Mouse (Mus musculus): ENCODE measurements at regions not wholly inside any gene's neighbourhood (a gene's known extent, or its start where the extent isn't known, plus 50 kb on each side); places are given as distances from the start of the nearest gene placed in this dataset.
A peak's percentile ranks its signal among the peaks of the same experiment; 100 is the strongest.

DNA sequence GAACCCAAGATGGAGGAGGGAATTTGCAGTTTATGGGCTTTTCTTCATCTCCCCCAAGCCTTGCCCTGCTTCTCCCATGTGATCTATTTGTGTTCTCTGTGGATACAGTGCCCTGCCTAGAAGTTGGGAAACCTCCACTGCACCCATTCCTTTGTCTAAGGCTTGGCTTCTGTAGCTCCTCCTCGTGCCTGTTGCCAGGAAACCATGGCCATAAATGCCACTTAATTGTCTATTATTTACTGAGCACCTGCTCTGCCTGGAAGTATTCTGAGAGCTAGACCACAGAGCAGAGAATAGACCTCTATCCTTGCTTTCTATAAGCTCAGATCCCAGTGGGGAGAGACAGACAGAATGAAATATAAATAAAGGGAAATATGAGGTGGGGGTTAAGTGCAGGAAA, 93.7 kb downstream of the Gm10604 start:
- Histone ChIP-seq H3K4me2 (ENCODE audit: low read length) (no peak overlapping the region), H3K9ac (ENCODE audit: low read length) (no peak overlapping the region), H3K4me1 (ENCODE audit: control insufficient read depth in 2 of 2, insufficient read depth in 2 of 2, low read length in 2 of 2) (peaks cover 9 to 22% of the 10 kb centered on the region in 2 experiments), H3K27me3 (ENCODE audit: control insufficient read depth, insufficient read depth, low read length) (no peaks in the 10 kb centered on the region), H3K27ac (replicated peaks in 1 of 2; ENCODE audit: control insufficient read depth in 1 of 2, insufficient read depth in 1 of 2, low read depth in 2 of 2, low read length in 2 of 2) (no peak overlapping the region), H3K4me3 (ENCODE audit: control insufficient read depth in 1 of 2, insufficient read depth in 1 of 2, low read depth in 1 of 2, low read length in 2 of 2) (no peak overlapping the region), H3K36me3 (ENCODE audit: control insufficient read depth, insufficient read depth, low read length) (no peaks in the 10 kb centered on the region), H3K9me3 (ENCODE audit: control insufficient read depth, low read length) (no peaks in the 10 kb centered on the region)
- 48% methylated on average over 1 of the region's 1 CpGs for whole genome bisulfite sequencing
- no peak for ATAC-seq (ENCODE audit: insufficient number of reproducible peaks, insufficient read depth, low FRiP score, low read depth)

DNA sequence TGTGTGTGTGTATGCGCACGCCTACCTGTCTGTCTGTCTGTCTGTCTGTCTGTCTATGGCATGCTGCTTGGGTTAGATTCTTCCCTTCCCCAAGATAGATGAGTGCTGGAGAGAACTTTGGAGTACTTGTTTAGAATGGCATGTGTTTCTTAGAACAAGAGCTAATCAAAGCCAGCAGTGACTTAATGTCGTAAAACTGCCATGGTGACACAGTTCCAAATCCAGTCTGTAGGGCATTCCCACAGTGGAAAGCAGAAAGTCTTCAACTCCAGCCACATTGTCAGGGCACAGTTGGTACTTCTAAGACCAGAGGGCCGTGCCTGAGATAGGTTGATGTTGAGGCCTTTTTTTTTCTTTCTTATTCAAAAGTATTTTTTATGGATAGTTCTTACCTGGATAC, 95.6 kb downstream of the Gm10604 start:
- H3K4me2 ChIP-seq (ENCODE audit: low read length), result peak overlapping the region; percentile 34
- H3K9ac ChIP-seq (ENCODE audit: low read length), result no peak overlapping the region
- no peak overlapping the region for H3K4me3 ChIP-seq (ENCODE audit: control insufficient read depth in 1 of 2, insufficient read depth in 1 of 2, low read depth in 1 of 2, low read length in 2 of 2)
- H3K27me3 ChIP-seq (ENCODE audit: control insufficient read depth, insufficient read depth, low read length), result no peaks in the 10 kb centered on the region
- no peaks in the 10 kb centered on the region for H3K9me3 ChIP-seq (ENCODE audit: control insufficient read depth, low read length)
- 65% methylated on average over 4 of the region's 4 CpGs for WGBS
- ATAC-seq (ENCODE audit: insufficient number of reproducible peaks, insufficient read depth, low FRiP score, low read depth), result no peak
- H3K27ac ChIP-seq (replicated peaks in 1 of 2; ENCODE audit: control insufficient read depth in 1 of 2, insufficient read depth in 1 of 2, low read depth in 2 of 2, low read length in 2 of 2), result peak overlapping the region; percentile 79 to 84
- peaks cover 9 to 22% of the 10 kb centered on the region in 2 experiments for H3K4me1 ChIP-seq (ENCODE audit: control insufficient read depth in 2 of 2, insufficient read depth in 2 of 2, low read length in 2 of 2)
- no peaks in the 10 kb centered on the region for H3K36me3 ChIP-seq (ENCODE audit: control insufficient read depth, insufficient read depth, low read length)

DNA sequence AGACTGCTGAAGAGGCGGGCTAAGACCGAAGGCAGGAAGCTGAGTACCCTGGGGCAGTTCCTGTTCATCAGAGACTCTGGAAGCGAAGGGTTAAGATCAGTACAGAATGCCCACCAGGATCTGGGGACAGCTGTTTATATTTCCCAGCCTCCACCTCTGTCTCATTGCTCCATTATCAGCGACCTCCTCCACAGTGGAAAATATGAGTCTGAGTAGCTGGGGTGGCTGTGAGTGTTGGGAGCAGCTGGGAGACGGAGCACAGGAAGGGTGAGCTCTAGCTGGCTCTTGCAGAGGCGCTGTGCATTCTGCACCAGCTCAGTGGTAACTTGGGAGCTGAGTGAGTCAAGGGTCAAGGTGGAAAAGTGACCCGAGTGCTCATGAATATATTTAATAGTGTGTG, 96.2 kb downstream of the Gm10604 start:
- Histone ChIP-seq H3K27me3 (ENCODE audit: control insufficient read depth, insufficient read depth, low read length) (no peaks in the 10 kb centered on the region), H3K4me2 (ENCODE audit: low read length) (peak overlapping the region; percentile 34), H3K4me3 (ENCODE audit: control insufficient read depth in 1 of 2, insufficient read depth in 1 of 2, low read depth in 1 of 2, low read length in 2 of 2) (no peak overlapping the region), H3K9ac (ENCODE audit: low read length) (no peak overlapping the region), H3K4me1 (ENCODE audit: control insufficient read depth in 2 of 2, insufficient read depth in 2 of 2, low read length in 2 of 2) (peaks cover 9 to 22% of the 10 kb centered on the region in 2 experiments), H3K27ac (replicated peaks in 1 of 2; ENCODE audit: control insufficient read depth in 1 of 2, insufficient read depth in 1 of 2, low read depth in 2 of 2, low read length in 2 of 2) (peak overlapping the region; percentile 47 to 84), H3K36me3 (ENCODE audit: control insufficient read depth, insufficient read depth, low read length) (no peaks in the 10 kb centered on the region), H3K9me3 (ENCODE audit: control insufficient read depth, low read length) (no peaks in the 10 kb centered on the region)
- ATAC-seq (ENCODE audit: insufficient number of reproducible peaks, insufficient read depth, low FRiP score, low read depth), result peak; percentile 87
- WGBS, result 19% methylated on average over 7 of the region's 7 CpGs

DNA sequence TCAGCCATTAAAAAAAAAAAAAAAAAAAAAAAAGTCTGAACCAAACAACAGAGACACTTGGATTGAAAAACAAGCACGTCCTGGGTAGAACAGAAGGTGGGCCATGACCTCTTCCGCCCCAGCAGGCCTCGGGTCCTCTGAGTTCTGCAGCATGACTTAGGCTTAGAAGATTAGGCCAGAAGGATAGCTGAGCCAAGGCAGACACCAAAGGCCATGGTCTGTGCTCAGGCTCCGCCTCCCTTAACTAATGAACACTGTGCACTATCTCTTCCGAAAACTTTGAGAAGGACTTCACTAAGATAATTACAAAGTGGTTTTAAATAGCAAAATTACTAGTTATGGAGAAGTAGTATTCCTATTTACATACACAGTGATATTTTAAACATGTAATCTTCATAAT, 97.8 kb downstream of the Gm10604 start:
- Histone ChIP-seq H3K4me3 (ENCODE audit: control insufficient read depth in 1 of 2, insufficient read depth in 1 of 2, low read depth in 1 of 2, low read length in 2 of 2) (no peak overlapping the region), H3K4me1 (ENCODE audit: control insufficient read depth in 2 of 2, insufficient read depth in 2 of 2, low read length in 2 of 2) (peaks cover 13 to 26% of the 10 kb centered on the region in 2 experiments), H3K4me2 (ENCODE audit: low read length) (no peak overlapping the region), H3K9me3 (ENCODE audit: control insufficient read depth, low read length) (no peaks in the 10 kb centered on the region), H3K36me3 (ENCODE audit: control insufficient read depth, insufficient read depth, low read length) (no peaks in the 10 kb centered on the region), H3K9ac (ENCODE audit: low read length) (no peak overlapping the region), H3K27ac (replicated peaks in 1 of 2; ENCODE audit: control insufficient read depth in 1 of 2, insufficient read depth in 1 of 2, low read depth in 2 of 2, low read length in 2 of 2) (no peak overlapping the region), H3K27me3 (ENCODE audit: control insufficient read depth, insufficient read depth, low read length) (no peaks in the 10 kb centered on the region)
- 51% methylated on average over 5 of the region's 5 CpGs for WGBS
- ATAC-seq (ENCODE audit: insufficient number of reproducible peaks, insufficient read depth, low FRiP score, low read depth), result no peak

DNA sequence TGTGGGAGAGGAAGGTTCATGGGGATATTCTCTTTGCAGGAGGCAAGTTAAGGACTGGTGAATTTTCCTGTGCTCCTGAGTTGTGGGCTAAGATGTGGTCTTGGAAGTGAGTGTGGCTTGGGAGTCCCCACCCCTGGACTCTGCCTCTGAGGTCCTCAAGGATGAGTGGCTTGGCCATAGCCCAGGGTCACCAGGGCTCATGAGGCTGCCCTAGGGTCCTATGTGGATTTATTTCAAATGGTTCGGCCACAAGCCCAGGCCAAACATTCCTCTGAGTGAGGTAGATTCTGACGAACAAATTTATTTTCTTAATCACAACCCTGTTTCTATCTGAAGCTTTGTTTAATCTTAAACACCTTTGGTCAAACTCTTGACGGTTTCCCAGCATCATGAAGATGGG, 98.4 kb downstream of the Gm10604 start:
- no peak for ATAC-seq (ENCODE audit: insufficient number of reproducible peaks, insufficient read depth, low FRiP score, low read depth)
- no peak overlapping the region for H3K27ac ChIP-seq (replicated peaks in 1 of 2; ENCODE audit: control insufficient read depth in 1 of 2, insufficient read depth in 1 of 2, low read depth in 2 of 2, low read length in 2 of 2)
- no peak overlapping the region for H3K9ac ChIP-seq (ENCODE audit: low read length)
- 87% methylated on average over 3 of the region's 3 CpGs for WGBS
- no peaks in the 10 kb centered on the region for H3K9me3 ChIP-seq (ENCODE audit: control insufficient read depth, low read length)
- H3K36me3 ChIP-seq (ENCODE audit: control insufficient read depth, insufficient read depth, low read length), result no peaks in the 10 kb centered on the region
- H3K4me3 ChIP-seq (ENCODE audit: control insufficient read depth in 1 of 2, insufficient read depth in 1 of 2, low read depth in 1 of 2, low read length in 2 of 2), result no peak overlapping the region
- H3K4me2 ChIP-seq (ENCODE audit: low read length), result no peak overlapping the region
- H3K4me1 ChIP-seq (ENCODE audit: control insufficient read depth in 2 of 2, insufficient read depth in 2 of 2, low read length in 2 of 2), result peaks cover 16 to 32% of the 10 kb centered on the region in 2 experiments
- H3K27me3 ChIP-seq (ENCODE audit: control insufficient read depth, insufficient read depth, low read length), result no peaks in the 10 kb centered on the region

DNA sequence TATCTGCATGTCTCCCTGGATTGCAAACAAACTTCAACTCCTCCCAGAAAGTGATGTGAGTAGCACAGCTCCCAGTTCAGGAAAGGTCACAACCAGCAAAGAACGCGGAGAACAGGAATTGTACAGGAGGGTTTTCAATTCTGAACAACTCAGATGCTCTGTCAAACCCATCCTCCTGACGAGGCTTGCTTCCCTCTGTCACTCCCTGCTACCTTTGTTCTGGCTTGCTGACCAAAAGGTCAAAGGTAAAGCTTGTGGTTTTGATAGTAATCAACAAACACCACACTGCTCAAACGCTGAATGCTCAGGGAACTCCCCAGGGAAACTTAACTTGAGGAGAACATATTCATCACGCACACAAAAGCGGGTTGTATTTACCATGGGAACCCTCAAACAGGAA, 102.4 kb downstream of the Gm10604 start:
- Histone ChIP-seq H3K9me3 (ENCODE audit: control insufficient read depth, low read length) (no peaks in the 10 kb centered on the region), H3K36me3 (ENCODE audit: control insufficient read depth, insufficient read depth, low read length) (no peaks in the 10 kb centered on the region), H3K4me1 (ENCODE audit: control insufficient read depth in 2 of 2, insufficient read depth in 2 of 2, low read length in 2 of 2) (peaks cover 21 to 38% of the 10 kb centered on the region in 2 experiments), H3K4me2 (ENCODE audit: low read length) (no peak overlapping the region), H3K4me3 (ENCODE audit: control insufficient read depth in 1 of 2, insufficient read depth in 1 of 2, low read depth in 1 of 2, low read length in 2 of 2) (no peak overlapping the region), H3K27me3 (ENCODE audit: control insufficient read depth, insufficient read depth, low read length) (no peaks in the 10 kb centered on the region), H3K9ac (ENCODE audit: low read length) (no peak overlapping the region), H3K27ac (replicated peaks in 1 of 2; ENCODE audit: control insufficient read depth in 1 of 2, insufficient read depth in 1 of 2, low read depth in 2 of 2, low read length in 2 of 2) (peak overlapping the region; percentile 25 to 35; a peak in 2 of 4 replicates)
- WGBS, result 64% methylated on average over 6 of the region's 6 CpGs
- ATAC-seq (ENCODE audit: insufficient number of reproducible peaks, insufficient read depth, low FRiP score, low read depth), result no peak

DNA sequence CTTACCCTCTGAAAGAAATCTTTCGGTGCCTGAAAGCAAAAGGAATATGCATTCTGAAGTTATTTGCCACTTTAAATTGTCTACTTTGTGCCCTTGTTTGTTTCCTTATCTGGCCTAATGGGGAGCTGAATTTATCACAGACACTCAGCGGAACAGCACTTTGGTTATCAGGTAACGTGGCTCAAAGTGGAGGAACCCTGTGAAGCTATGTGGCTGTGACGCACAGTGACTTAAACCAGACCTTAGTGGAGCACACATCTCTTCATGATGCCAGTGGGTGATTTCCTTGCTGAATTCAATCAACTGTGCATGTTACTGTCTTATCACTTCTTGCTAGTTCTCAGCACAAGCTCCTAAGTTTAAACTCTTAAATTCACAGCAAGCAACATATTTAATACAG, 103.1 kb downstream of the Gm10604 start:
- peak overlapping the region; percentile 16; the same call in 1 of the 2 replicates for H3K4me2 ChIP-seq (ENCODE audit: low read length)
- H3K4me1 ChIP-seq (ENCODE audit: control insufficient read depth in 2 of 2, insufficient read depth in 2 of 2, low read length in 2 of 2), result peaks cover 21 to 38% of the 10 kb centered on the region in 2 experiments
- no peaks in the 10 kb centered on the region for H3K36me3 ChIP-seq (ENCODE audit: control insufficient read depth, insufficient read depth, low read length)
- 13% methylated on average over 4 of the region's 4 CpGs for WGBS
- no peaks in the 10 kb centered on the region for H3K9me3 ChIP-seq (ENCODE audit: control insufficient read depth, low read length)
- H3K9ac ChIP-seq (ENCODE audit: low read length), result no peak overlapping the region
- no peaks in the 10 kb centered on the region for H3K27me3 ChIP-seq (ENCODE audit: control insufficient read depth, insufficient read depth, low read length)
- no peak for ATAC-seq (ENCODE audit: insufficient number of reproducible peaks, insufficient read depth, low FRiP score, low read depth)
- H3K4me3 ChIP-seq (ENCODE audit: control insufficient read depth in 1 of 2, insufficient read depth in 1 of 2, low read depth in 1 of 2, low read length in 2 of 2), result no peak overlapping the region
- peak overlapping the region; percentile 18 to 25; a peak in 3 of 4 replicates for H3K27ac ChIP-seq (replicated peaks in 1 of 2; ENCODE audit: control insufficient read depth in 1 of 2, insufficient read depth in 1 of 2, low read depth in 2 of 2, low read length in 2 of 2)

DNA sequence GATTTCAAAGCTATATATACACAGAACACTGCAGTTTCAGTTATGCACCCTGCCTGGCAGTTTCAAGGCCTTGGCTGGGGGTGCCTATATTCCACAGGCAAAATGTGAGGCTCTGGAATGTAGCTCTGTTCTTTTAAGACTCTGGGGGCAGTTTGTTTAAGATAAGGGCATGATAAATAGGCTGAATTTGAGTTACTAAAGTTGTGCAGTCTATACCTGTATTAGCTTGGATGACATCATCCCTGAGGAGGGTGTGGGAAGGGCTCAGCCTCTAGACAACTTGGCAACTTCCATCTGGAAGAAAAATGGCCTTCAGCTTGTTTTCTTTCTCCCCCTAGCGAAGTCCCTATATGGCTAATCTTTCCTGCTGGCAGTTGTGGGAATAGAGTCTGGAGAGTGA, 105.1 kb downstream of the Gm10604 start:
- Histone ChIP-seq H3K27me3 (ENCODE audit: control insufficient read depth, insufficient read depth, low read length) (no peaks in the 10 kb centered on the region), H3K4me3 (ENCODE audit: control insufficient read depth in 1 of 2, insufficient read depth in 1 of 2, low read depth in 1 of 2, low read length in 2 of 2) (no peak overlapping the region), H3K9ac (ENCODE audit: low read length) (no peak overlapping the region), H3K9me3 (ENCODE audit: control insufficient read depth, low read length) (no peaks in the 10 kb centered on the region), H3K27ac (replicated peaks in 1 of 2; ENCODE audit: control insufficient read depth in 1 of 2, insufficient read depth in 1 of 2, low read depth in 2 of 2, low read length in 2 of 2) (peak overlapping the region in 1 of 2 experiments; percentile 41; a peak in 1 of 4 replicates), H3K36me3 (ENCODE audit: control insufficient read depth, insufficient read depth, low read length) (no peaks in the 10 kb centered on the region), H3K4me2 (ENCODE audit: low read length) (no peak overlapping the region), H3K4me1 (ENCODE audit: control insufficient read depth in 2 of 2, insufficient read depth in 2 of 2, low read length in 2 of 2) (peaks cover 21 to 38% of the 10 kb centered on the region in 2 experiments)
- 65% methylated on average over 1 of the region's 1 CpGs for WGBS
- peak; percentile 23; the same call in 1 of the 2 replicates for ATAC-seq (ENCODE audit: insufficient number of reproducible peaks, insufficient read depth, low FRiP score, low read depth)
